Comparison of ENCODE assay signal across 25 mouse cellular contexts in genomic region chr14:45438931-45439275, GRCm38 (mm10). TPM values are rescaled to one million over a fixed set of nuclear protein-coding genes. Genes with fewer than 3 reads are reported as not detected.
DNase-seq lines count a peak whose midpoint lies in the region; ATAC-seq and TF ChIP-seq lines count a peak whose summit lies in the region.
"Had no signal": no experiment of that assay in that cellular context is flagged by ENCODE, and none has a peak within 500 bp of the region (broad histone marks: within the 10 kb centered on the region; RNA-seq: fewer than 3 reads in every experiment).

No protein-coding gene starts in this region.

- H3K9me3 ChIP-seq in kidney, embryonic 15.5 days (replicated peaks): no peaks in the 10 kb centered on the region
- no peaks in the 10 kb centered on the region for H3K9me3 ChIP-seq in midbrain, embryonic 11.5 days (ENCODE audit: control insufficient read depth, low read length)
- H3K9me3 ChIP-seq in midbrain, embryonic 14.5 days (ENCODE audit: control insufficient read depth, low read length): no peaks in the 10 kb centered on the region
- no peaks in the 10 kb centered on the region for H3K9me3 ChIP-seq in limb, embryonic 14.5 days (ENCODE audit: control insufficient read depth, low read length)
- H3K9me3 ChIP-seq: embryonic facial prominence, embryonic 12.5 days; embryonic facial prominence, embryonic 15.5 days; G1E; hindbrain, embryonic 12.5 days; hindbrain, embryonic 15.5 days had no signal

- H3K4me3 ChIP-seq in kidney, embryonic 15.5 days (replicated peaks): no peak overlapping the region
- no peak overlapping the region for H3K4me3 ChIP-seq in midbrain, embryonic 11.5 days (ENCODE audit: low read depth, low read length)
- no peak overlapping the region for H3K4me3 ChIP-seq in midbrain, embryonic 14.5 days (replicated peaks; ENCODE audit: low read depth, low read length)
- no peak overlapping the region for H3K4me3 ChIP-seq in limb, embryonic 14.5 days (replicated peaks; ENCODE audit: low read length)
- H3K4me3 ChIP-seq: embryonic facial prominence, embryonic 12.5 days; embryonic facial prominence, embryonic 15.5 days; heart, adult 2 months; hindbrain, embryonic 12.5 days; hindbrain, embryonic 15.5 days had no signal

- no peaks in the 10 kb centered on the region for H3K36me3 ChIP-seq in kidney, embryonic 15.5 days
- H3K36me3 ChIP-seq in midbrain, embryonic 11.5 days (ENCODE audit: control insufficient read depth, insufficient read depth, low read length): no peaks in the 10 kb centered on the region
- no peaks in the 10 kb centered on the region for H3K36me3 ChIP-seq in midbrain, embryonic 14.5 days (ENCODE audit: control insufficient read depth, insufficient read depth, low read length)
- no peaks in the 10 kb centered on the region for H3K36me3 ChIP-seq in limb, embryonic 14.5 days (ENCODE audit: control insufficient read depth, insufficient read depth, low read length)
- H3K36me3 ChIP-seq: embryonic facial prominence, embryonic 12.5 days; embryonic facial prominence, embryonic 15.5 days; G1E; hindbrain, embryonic 12.5 days; hindbrain, embryonic 15.5 days had no signal

- H3K9ac ChIP-seq in kidney, embryonic 15.5 days: no peak overlapping the region
- H3K9ac ChIP-seq in midbrain, embryonic 11.5 days (ENCODE audit: low read length): no peak overlapping the region
- H3K9ac ChIP-seq in midbrain, embryonic 14.5 days (replicated peaks; ENCODE audit: low read length): no peak overlapping the region
- no peak overlapping the region for H3K9ac ChIP-seq in limb, embryonic 14.5 days (ENCODE audit: low read depth, low read length, severe bottlenecking)
- H3K9ac ChIP-seq: embryonic facial prominence, embryonic 12.5 days; embryonic facial prominence, embryonic 15.5 days; forebrain, postnatal 0 days; hindbrain, embryonic 12.5 days; hindbrain, embryonic 15.5 days had no signal

- no peaks in the 10 kb centered on the region for H3K27me3 ChIP-seq in kidney, embryonic 15.5 days
- H3K27me3 ChIP-seq in midbrain, embryonic 11.5 days (ENCODE audit: control insufficient read depth, insufficient read depth, low read length): no peaks in the 10 kb centered on the region
- H3K27me3 ChIP-seq in midbrain, embryonic 14.5 days (ENCODE audit: control insufficient read depth, insufficient read depth, low read length): no peaks in the 10 kb centered on the region
- no peaks in the 10 kb centered on the region for H3K27me3 ChIP-seq in limb, embryonic 14.5 days (ENCODE audit: control insufficient read depth, insufficient read depth, low read length)
- H3K27me3 ChIP-seq: CH12.LX; embryonic facial prominence, embryonic 12.5 days; embryonic facial prominence, embryonic 15.5 days; hindbrain, embryonic 12.5 days; hindbrain, embryonic 15.5 days; Patski had no signal

- DNase-seq in kidney, postnatal 25 days: no peak
- peak; percentile 21 for DNase-seq in midbrain, embryonic 11.5 days (ENCODE audit: low spot score, missing footprints)
- DNase-seq in midbrain, embryonic 14.5 days: no peak
- DNase-seq in limb, embryonic 14.5 days (ENCODE audit: low spot score): no peak
- DNase-seq in gastrocnemius, postnatal 10 days: no peak
- DNase-seq: adrenal gland, postnatal 10 days; adrenal gland, postnatal 36 days; B cell, adult 2 months; cerebellum, adult 11 months; cerebellum, adult 2 months; cerebellum, adult 9-11 months; cerebellum, postnatal 25 days; forebrain, postnatal 0 days; gastrocnemius, postnatal 36 days; heart, adult 2 months had no signal

- 61% methylated on average over 2 of the region's 2 CpGs for WGBS in kidney, embryonic 15.5 days
- 82% methylated on average over 2 of the region's 2 CpGs for WGBS in midbrain, embryonic 11.5 days
- 84% methylated on average over 2 of the region's 2 CpGs for WGBS in midbrain, embryonic 14.5 days
- 25% methylated on average over 1 of the region's 2 CpGs for WGBS in limb, embryonic 14.5 days

- no peak for TF ChIP-seq POLR2A in limb, embryonic 14.5 days (IDR thresholded peaks at IDR 0.05; ENCODE audit: borderline replicate concordance, extremely low read depth, insufficient read depth, insufficient read length)

- peaks cover 23% of the 10 kb centered on the region for H3K4me1 ChIP-seq in kidney, embryonic 15.5 days
- H3K4me1 ChIP-seq in midbrain, embryonic 11.5 days (ENCODE audit: control insufficient read depth, insufficient read depth, low read length): no peaks in the 10 kb centered on the region
- no peaks in the 10 kb centered on the region for H3K4me1 ChIP-seq in midbrain, embryonic 14.5 days (ENCODE audit: control insufficient read depth, insufficient read depth, low read length)
- H3K4me1 ChIP-seq in limb, embryonic 14.5 days (ENCODE audit: control insufficient read depth, insufficient read depth, low read length): peaks cover 14% of the 10 kb centered on the region
- H3K4me1 ChIP-seq: hindbrain, embryonic 12.5 days; hindbrain, embryonic 15.5 days had no signal

- no peak overlapping the region for H3K4me2 ChIP-seq in kidney, embryonic 15.5 days
- no peak overlapping the region for H3K4me2 ChIP-seq in midbrain, embryonic 11.5 days
- H3K4me2 ChIP-seq in midbrain, embryonic 14.5 days (ENCODE audit: low read length): no peak overlapping the region
- H3K4me2 ChIP-seq in limb, embryonic 14.5 days (replicated peaks; ENCODE audit: low read depth, low read length, severe bottlenecking): no peak overlapping the region
- H3K4me2 ChIP-seq: embryonic facial prominence, embryonic 12.5 days; heart, embryonic 11.5 days; hindbrain, embryonic 12.5 days; hindbrain, embryonic 15.5 days had no signal

- ATAC-seq in kidney, embryonic 15.5 days (replicated peaks; ENCODE audit: low FRiP score): no peak
- no peak for ATAC-seq in midbrain, embryonic 11.5 days (ENCODE audit: low FRiP score)
- ATAC-seq in midbrain, embryonic 14.5 days (ENCODE audit: low FRiP score, low TSS enrichment): no peak
- peak; percentile 14; the same call in 1 of the 2 replicates for ATAC-seq in limb, embryonic 14.5 days (ENCODE audit: low FRiP score, low read depth)
- ATAC-seq: forebrain, embryonic 14.5 days; forebrain, postnatal 0 days; Patski had no signal

- H3K27ac ChIP-seq in kidney, embryonic 15.5 days: peak overlapping the region; percentile 4; the same call in 1 of the 2 replicates
- H3K27ac ChIP-seq in midbrain, embryonic 11.5 days (ENCODE audit: low read depth, low read length): no peak overlapping the region
- no peak overlapping the region for H3K27ac ChIP-seq in midbrain, embryonic 14.5 days (replicated peaks; ENCODE audit: low read depth, low read length)
- H3K27ac ChIP-seq in limb, embryonic 14.5 days (replicated peaks; ENCODE audit: low read depth, low read length): no peak overlapping the region
- H3K27ac ChIP-seq: embryonic facial prominence, embryonic 15.5 days; heart, adult 2 months; hindbrain, embryonic 12.5 days; hindbrain, embryonic 15.5 days had no signal

RNA-seq across cellular contexts. Expression of gene Gnpnat1, which starts 34.2 kb away (rescaled TPM):
- polyA plus RNA-seq in kidney, embryonic 15.5 days (2015; fragmentation: Nextera tagmentation; extraction: Ambion mirVana): 55.6 and 60.2 TPM in 2 replicates
- polyA plus RNA-seq in midbrain, embryonic 11.5 days (2014; fragmentation: Nextera tagmentation; extraction: Ambion mirVana): 42.7 and 46.6 TPM in 2 replicates
- polyA plus RNA-seq in midbrain, embryonic 14.5 days (2014; fragmentation: Nextera tagmentation; extraction: Ambion mirVana): 31.6 and 32.3 TPM in 2 replicates
- 19.8 and 20.4 TPM in 2 replicates for polyA plus RNA-seq in limb, embryonic 14.5 days (2012; rRNA removed)
- 46.5 and 46.9 TPM in 2 replicates for polyA plus RNA-seq in limb, embryonic 14.5 days (2014; fragmentation: Nextera tagmentation; extraction: Ambion mirVana)
- total RNA-seq in gastrocnemius, postnatal 10 days (2021): 10 to 100 TPM; 11.5 to 14.8 TPM
